Mouse (Mus musculus): ENCODE results near the gene Dynlrb2. TPM values are rescaled to one million over a fixed set of nuclear protein-coding genes. Genes with fewer than 3 reads are reported as not detected.

Dynlrb2 gene
- polyA plus RNA-seq, 1 experiment from 2014 or later: 0.66 TPM

GRCm38 (mm10) chr8:116508721-116509120, 3.9 kb downstream of the Dynlrb2 start:
- WGBS: 17% methylated on average over 5 of the region's 5 CpGs
- no peak for ATAC-seq (replicated peaks; ENCODE audit: low FRiP score)
- no peak overlapping the region for H3K27ac ChIP-seq

GRCm38 (mm10) chr8:116509247-116509646, 4.5 kb downstream of the Dynlrb2 start:
- no peaks in the 10 kb centered on the region for H3K9me3 ChIP-seq (replicated peaks)
- 64% methylated on average over 3 of the region's 3 CpGs for WGBS
- no peaks in the 10 kb centered on the region for H3K27me3 ChIP-seq
- H3K4me1 ChIP-seq: peaks cover 7% of the 10 kb centered on the region
- no peaks in the 10 kb centered on the region for H3K36me3 ChIP-seq
- H3K9ac ChIP-seq: no peak overlapping the region
- no peak overlapping the region for H3K27ac ChIP-seq
- no peak overlapping the region for H3K4me3 ChIP-seq (replicated peaks)
- no peak overlapping the region for H3K4me2 ChIP-seq
- no peak for ATAC-seq (replicated peaks; ENCODE audit: low FRiP score)

More at GRCm38 (mm10) chr8:116508721-116509120, 3.9 kb downstream of the Dynlrb2 start:
- no peaks in the 10 kb centered on the region for H3K9me3 ChIP-seq (replicated peaks)
- no peak overlapping the region for H3K4me3 ChIP-seq (replicated peaks)
- H3K27me3 ChIP-seq: peaks cover 2% of the 10 kb centered on the region; the same call in 1 of the 2 replicates
- H3K9ac ChIP-seq: no peak overlapping the region
- no peak overlapping the region for H3K4me2 ChIP-seq
- peaks cover 10% of the 10 kb centered on the region for H3K4me1 ChIP-seq
- no peaks in the 10 kb centered on the region for H3K36me3 ChIP-seq

GRCm38 (mm10) chr8:116519676-116520075, 14.9 kb downstream of the Dynlrb2 start:
- 89% methylated on average over 5 of the region's 5 CpGs for WGBS
- Histone ChIP-seq H3K9ac (no peak overlapping the region), H3K36me3 (no peaks in the 10 kb centered on the region), H3K4me2 (no peak overlapping the region), H3K4me3 (replicated peaks) (no peak overlapping the region), H3K27me3 (no peaks in the 10 kb centered on the region), H3K27ac (no peak overlapping the region), H3K4me1 (no peaks in the 10 kb centered on the region), H3K9me3 (replicated peaks) (peaks cover 11% of the 10 kb centered on the region)
- ATAC-seq (replicated peaks; ENCODE audit: low FRiP score): no peak

- H3K4me2 ChIP-seq: no peak overlapping the region
- H3K27ac ChIP-seq: no peak overlapping the region
- H3K4me3 ChIP-seq (replicated peaks): no peak overlapping the region
- 91% methylated on average over 4 of the region's 4 CpGs for WGBS
- H3K36me3 ChIP-seq: no peaks in the 10 kb centered on the region
- H3K4me1 ChIP-seq: no peaks in the 10 kb centered on the region
- H3K27me3 ChIP-seq: no peaks in the 10 kb centered on the region
- no peak overlapping the region for H3K9ac ChIP-seq
- peaks cover 11% of the 10 kb centered on the region for H3K9me3 ChIP-seq (replicated peaks)
- no peak for ATAC-seq (replicated peaks; ENCODE audit: low FRiP score)
These were observed 16.4 kb downstream of the Dynlrb2 start for GRCm38 (mm10) chr8:116521208-116521607.

GRCm38 (mm10) chr8:116521641-116522040, 16.9 kb downstream of the Dynlrb2 start:
- no peak for ATAC-seq (replicated peaks; ENCODE audit: low FRiP score)
- Histone ChIP-seq H3K9me3 (replicated peaks) (peaks cover 11% of the 10 kb centered on the region), H3K27me3 (no peaks in the 10 kb centered on the region), H3K4me2 (no peak overlapping the region), H3K36me3 (no peaks in the 10 kb centered on the region), H3K9ac (no peak overlapping the region), H3K4me1 (no peaks in the 10 kb centered on the region), H3K4me3 (replicated peaks) (no peak overlapping the region), H3K27ac (no peak overlapping the region)
- WGBS: 80% methylated on average over 3 of the region's 3 CpGs

- Histone ChIP-seq H3K4me1 (no peaks in the 10 kb centered on the region), H3K4me3 (replicated peaks) (no peak overlapping the region), H3K4me2 (no peak overlapping the region), H3K27ac (no peak overlapping the region), H3K36me3 (no peaks in the 10 kb centered on the region), H3K9me3 (replicated peaks) (peaks cover 5% of the 10 kb centered on the region; the same call in 1 of the 2 replicates), H3K27me3 (no peaks in the 10 kb centered on the region), H3K9ac (no peak overlapping the region)
- 85% methylated on average over 11 of the region's 11 CpGs for WGBS
- no peak for ATAC-seq (replicated peaks; ENCODE audit: low FRiP score)
These were observed 17.5 kb downstream of the Dynlrb2 start for GRCm38 (mm10) chr8:116522104-116522767.

GRCm38 (mm10) chr8:116524915-116525314, 20.1 kb downstream of the Dynlrb2 start:
- 88% methylated on average over 7 of the region's 7 CpGs for WGBS
- no peak for ATAC-seq (replicated peaks; ENCODE audit: low FRiP score)
- Histone ChIP-seq H3K27ac (no peak overlapping the region), H3K4me2 (no peak overlapping the region), H3K9me3 (replicated peaks) (no peaks in the 10 kb centered on the region), H3K4me1 (no peaks in the 10 kb centered on the region), H3K27me3 (no peaks in the 10 kb centered on the region), H3K9ac (no peak overlapping the region), H3K4me3 (replicated peaks) (no peak overlapping the region), H3K36me3 (no peaks in the 10 kb centered on the region)

- Histone ChIP-seq H3K4me2 (no peak overlapping the region), H3K4me3 (replicated peaks) (no peak overlapping the region), H3K4me1 (no peaks in the 10 kb centered on the region), H3K36me3 (no peaks in the 10 kb centered on the region), H3K27ac (no peak overlapping the region), H3K27me3 (no peaks in the 10 kb centered on the region), H3K9ac (no peak overlapping the region), H3K9me3 (replicated peaks) (no peaks in the 10 kb centered on the region)
- ATAC-seq (replicated peaks; ENCODE audit: low FRiP score): no peak
- 80% methylated on average over 7 of the region's 7 CpGs for WGBS
These were observed 24.0 kb downstream of the Dynlrb2 start for GRCm38 (mm10) chr8:116528736-116529135.

GRCm38 (mm10) chr8:116533081-116533480, 28.3 kb downstream of the Dynlrb2 start:
- WGBS: 80% methylated on average over 6 of the region's 6 CpGs

GRCm38 (mm10) chr8:116536786-116537185, 32.0 kb downstream of the Dynlrb2 start:
- H3K27me3 ChIP-seq: no peaks in the 10 kb centered on the region
- no peaks in the 10 kb centered on the region for H3K36me3 ChIP-seq
- 79% methylated on average over 5 of the region's 5 CpGs for WGBS

More at GRCm38 (mm10) chr8:116533081-116533480, 28.3 kb downstream of the Dynlrb2 start:
- Histone ChIP-seq H3K27me3 (no peaks in the 10 kb centered on the region), H3K4me1 (no peaks in the 10 kb centered on the region), H3K9me3 (replicated peaks) (no peaks in the 10 kb centered on the region), H3K9ac (no peak overlapping the region), H3K4me3 (replicated peaks) (no peak overlapping the region), H3K36me3 (no peaks in the 10 kb centered on the region), H3K4me2 (no peak overlapping the region), H3K27ac (no peak overlapping the region)
- ATAC-seq (replicated peaks; ENCODE audit: low FRiP score): no peak

GRCm38 (mm10) chr8:116538763-116539162, 34.0 kb downstream of the Dynlrb2 start:
- Histone ChIP-seq H3K9ac (no peak overlapping the region), H3K27me3 (no peaks in the 10 kb centered on the region), H3K27ac (no peak overlapping the region), H3K4me3 (replicated peaks) (no peak overlapping the region), H3K4me2 (no peak overlapping the region), H3K4me1 (no peaks in the 10 kb centered on the region), H3K9me3 (replicated peaks) (no peaks in the 10 kb centered on the region), H3K36me3 (no peaks in the 10 kb centered on the region)
- WGBS: 28% methylated on average over 7 of the region's 7 CpGs
- no peak for ATAC-seq (replicated peaks; ENCODE audit: low FRiP score)

More at GRCm38 (mm10) chr8:116536786-116537185, 32.0 kb downstream of the Dynlrb2 start:
- no peak overlapping the region for H3K4me3 ChIP-seq (replicated peaks)
- no peaks in the 10 kb centered on the region for H3K4me1 ChIP-seq
- no peak for ATAC-seq (replicated peaks; ENCODE audit: low FRiP score)
- H3K9me3 ChIP-seq (replicated peaks): no peaks in the 10 kb centered on the region
- no peak overlapping the region for H3K9ac ChIP-seq
- no peak overlapping the region for H3K27ac ChIP-seq
- no peak overlapping the region for H3K4me2 ChIP-seq

- Histone ChIP-seq H3K4me2 (no peak overlapping the region), H3K4me3 (replicated peaks) (no peak overlapping the region), H3K36me3 (no peaks in the 10 kb centered on the region), H3K27me3 (no peaks in the 10 kb centered on the region), H3K27ac (no peak overlapping the region), H3K4me1 (no peaks in the 10 kb centered on the region), H3K9ac (no peak overlapping the region), H3K9me3 (replicated peaks) (no peaks in the 10 kb centered on the region)
- no peak for ATAC-seq (replicated peaks; ENCODE audit: low FRiP score)
- WGBS: 87% methylated on average over 1 of the region's 1 CpGs
These were observed 35.4 kb downstream of the Dynlrb2 start for GRCm38 (mm10) chr8:116540136-116540535.

GRCm38 (mm10) chr8:116542842-116543241, 38.1 kb downstream of the Dynlrb2 start:
- H3K4me1 ChIP-seq: no peaks in the 10 kb centered on the region
- H3K9me3 ChIP-seq (replicated peaks): no peaks in the 10 kb centered on the region
- no peak overlapping the region for H3K4me2 ChIP-seq
- no peak overlapping the region for H3K9ac ChIP-seq
- no peaks in the 10 kb centered on the region for H3K27me3 ChIP-seq
- no peak for ATAC-seq (replicated peaks; ENCODE audit: low FRiP score)
- no peak overlapping the region for H3K27ac ChIP-seq
- WGBS: 84% methylated on average over 5 of the region's 5 CpGs
- no peaks in the 10 kb centered on the region for H3K36me3 ChIP-seq
- H3K4me3 ChIP-seq (replicated peaks): no peak overlapping the region

Data from kidney, embryonic 15.5 days (tissue).